Mouse (Mus musculus) G1E (cell line): ENCODE data around the gene Pdia5.

Experiments
- CTCF ChIP-seq: IDR thresholded peaks from 2 replicates; pipeline ENCODE4 v1.5.1; 2012; ENCODE audit warnings: low read depth, low read length, inconsistent platforms, mixed read lengths
- TAL1 ChIP-seq: conservative IDR thresholded peaks from 2 replicates; pipeline ENCODE4 v1.6.1; 2012; ENCODE audit warnings: low read depth, low read length, inconsistent platforms, mixed read lengths

- TF ChIP-seq CTCF (no peak), TAL1 (no peak)
Observed at GRCm38 (mm10) chr16:35490231-35491070, at the start of gene Pdia5.
